Mouse (Mus musculus) heart, postnatal 0 days (tissue): ENCODE results near the gene Mllt10. TPM values are rescaled to one million over a fixed set of nuclear protein-coding genes. Genes with fewer than 3 reads are reported as not detected.

ENCODE experiments used
- ATAC-seq: fragments of 200-750 bp; cut with Nextera tagmentation; 2 replicates; pipeline ENCODE4 v1.8.0; 2017; ENCODE audit warnings: low read depth, moderate number of reproducible peaks, moderate library complexity; ENCODE audit not compliant: insufficient read depth
- DNase-seq: peaks from one replicate; pipeline ENCODE4 v3.0.0-alpha.2; 2016; ENCODE audit warnings: low spot score
- H3K27ac ChIP-seq: fragments of 300-500 bp; sonication (generic); 2 replicates; pipeline ENCODE4 v1.5.1; 2014; ENCODE audit warnings: low read depth, mild to moderate bottlenecking
- H3K27me3 ChIP-seq: fragments of 300-500 bp; sonication (generic); 2 replicates; pipeline ENCODE4 v1.6.1; 2014; ENCODE audit warnings: low read length, mixed read lengths; ENCODE audit not compliant: control insufficient read depth, insufficient read depth
- H3K36me3 ChIP-seq: fragments of 300-500 bp; sonication (generic); replicated peaks from 2 replicates; pipeline ENCODE4 v1.6.1; 2014; ENCODE audit warnings: low read length, mixed read lengths; ENCODE audit not compliant: control insufficient read depth, insufficient read depth
- H3K4me1 ChIP-seq: fragments of 300-500 bp; sonication (generic); 2 replicates; pipeline ENCODE4 v1.6.1; 2014; ENCODE audit warnings: antibody characterized with exemption; ENCODE audit not compliant: control insufficient read depth, insufficient read depth
- H3K4me2 ChIP-seq: fragments of 300-500 bp; sonication (generic); 2 replicates; pipeline ENCODE4 v1.6.1; 2014; ENCODE audit warnings: low read depth, mild to moderate bottlenecking, low read length, moderate library complexity
- H3K4me3 ChIP-seq: fragments of 300-500 bp; sonication (generic); 2 replicates; pipeline ENCODE4 v1.5.1; 2014; ENCODE audit warnings: low read depth, low read length
- H3K9ac ChIP-seq: fragments of 300-500 bp; sonication (generic); replicated peaks from 2 replicates; pipeline ENCODE4 v1.6.1; 2014; ENCODE audit warnings: low read depth, low read length, mixed read lengths
- H3K9me3 ChIP-seq: fragments of 300-500 bp; sonication (generic); replicated peaks from 2 replicates; pipeline ENCODE4 v1.6.1; 2016; ENCODE audit warnings: low read length; ENCODE audit not compliant: control insufficient read depth
- CTCF ChIP-seq: IDR thresholded peaks from 2 replicates; pipeline ENCODE4 v1.5.1; 2016; ENCODE audit warnings: antibody characterized with exemption, control low read depth, low read depth
- EP300 ChIP-seq: IDR thresholded peaks from 2 replicates; pipeline ENCODE4 v1.6.1; 2016; ENCODE audit warnings: antibody characterized with exemption, low read depth
- WGBS: fragments of 180-500 bp; shearing (Covaris S2); extraction: QIAGEN DNeasy Blood & Tissue Kit; methylation state at CpG from one replicate; pipeline ENCODE4 v1.1.7; 2014; 5-methylcytosine and 5-hydroxymethylcytosine counted together
- polyA plus RNA-seq: library from polyadenylated mRNA; unstranded; fragments of >200 nt; fragmentation: Nextera tagmentation; extraction: Ambion mirVana; gene quantifications from 2 replicates; pipeline ENCODE4 v1.2.1, GENCODE M21; 2015
- total RNA-seq: library from RNA; depleted of rRNA; stranded (reverse); fragments of >200 nt; gene quantifications from 2 replicates; pipeline ENCODE4 v1.2.3, GENCODE M21; 2014; ENCODE audit warnings: low replicate concordance

Gene Mllt10
- total and polyA plus RNA-seq, 2 experiments from 2014 or later, result 22.1 to 25.6 TPM

DNA sequence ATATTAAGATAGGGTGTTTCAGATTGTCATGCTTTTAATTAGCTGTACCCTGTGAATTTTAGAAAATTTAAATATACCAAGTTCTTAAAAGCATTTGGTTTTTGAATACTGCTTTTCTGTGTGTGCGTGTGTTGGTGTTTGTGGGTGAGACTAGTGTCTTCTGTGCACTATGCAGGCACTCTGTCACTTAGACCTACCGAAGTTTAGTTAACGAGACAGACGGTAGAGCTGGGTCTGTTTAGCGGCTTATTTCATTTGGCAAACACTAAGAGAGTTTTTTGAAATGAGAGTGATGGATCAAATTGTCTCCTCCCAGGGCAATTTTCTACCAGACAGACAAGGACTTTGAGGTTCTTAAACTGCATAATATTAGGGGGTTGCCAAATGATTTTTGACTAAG, 106.0 kb downstream of the Mllt10 start:
- no peak for ATAC-seq
- Histone ChIP-seq H3K4me3 (no peak overlapping the region), H3K36me3 (peaks cover 26% of the 10 kb centered on the region), H3K9ac (no peak overlapping the region), H3K27me3 (no peaks in the 10 kb centered on the region), H3K4me1 (no peaks in the 10 kb centered on the region), H3K27ac (no peak overlapping the region), H3K4me2 (no peak overlapping the region), H3K9me3 (no peaks in the 10 kb centered on the region)
- 92% methylated on average over 5 of the region's 5 CpGs for WGBS
- no peak for DNase-seq
- TF ChIP-seq CTCF, result no peak
- no peak for TF ChIP-seq EP300

DNA sequence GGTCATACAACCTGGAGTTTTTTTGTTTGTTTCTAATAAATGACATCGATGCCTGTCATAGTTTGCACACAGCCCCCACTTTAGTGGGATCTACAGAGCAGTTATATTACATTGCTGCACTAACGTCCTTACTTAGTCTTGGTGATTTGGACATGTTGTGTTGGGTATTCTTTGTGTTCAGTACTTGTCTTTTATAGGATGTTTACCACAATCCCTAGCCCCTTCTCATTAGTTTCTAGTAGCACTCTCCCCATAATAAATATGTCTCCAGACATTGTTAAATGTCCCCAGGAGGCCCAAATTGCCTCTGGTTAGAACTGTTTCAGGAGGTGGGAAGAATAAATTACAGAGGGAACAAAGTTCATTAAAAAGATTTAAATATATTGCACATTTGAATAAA, 110.5 kb downstream of the Mllt10 start:
- Histone ChIP-seq H3K36me3 (peaks cover 32% of the 10 kb centered on the region), H3K4me1 (no peaks in the 10 kb centered on the region), H3K9me3 (no peaks in the 10 kb centered on the region), H3K4me2 (no peak overlapping the region), H3K27me3 (no peaks in the 10 kb centered on the region), H3K4me3 (no peak overlapping the region), H3K27ac (no peak overlapping the region), H3K9ac (no peak overlapping the region)
- WGBS, result 81% methylated on average over 2 of the region's 2 CpGs
- no peak for TF ChIP-seq EP300
- no peak for ATAC-seq
- no peak for DNase-seq

DNA sequence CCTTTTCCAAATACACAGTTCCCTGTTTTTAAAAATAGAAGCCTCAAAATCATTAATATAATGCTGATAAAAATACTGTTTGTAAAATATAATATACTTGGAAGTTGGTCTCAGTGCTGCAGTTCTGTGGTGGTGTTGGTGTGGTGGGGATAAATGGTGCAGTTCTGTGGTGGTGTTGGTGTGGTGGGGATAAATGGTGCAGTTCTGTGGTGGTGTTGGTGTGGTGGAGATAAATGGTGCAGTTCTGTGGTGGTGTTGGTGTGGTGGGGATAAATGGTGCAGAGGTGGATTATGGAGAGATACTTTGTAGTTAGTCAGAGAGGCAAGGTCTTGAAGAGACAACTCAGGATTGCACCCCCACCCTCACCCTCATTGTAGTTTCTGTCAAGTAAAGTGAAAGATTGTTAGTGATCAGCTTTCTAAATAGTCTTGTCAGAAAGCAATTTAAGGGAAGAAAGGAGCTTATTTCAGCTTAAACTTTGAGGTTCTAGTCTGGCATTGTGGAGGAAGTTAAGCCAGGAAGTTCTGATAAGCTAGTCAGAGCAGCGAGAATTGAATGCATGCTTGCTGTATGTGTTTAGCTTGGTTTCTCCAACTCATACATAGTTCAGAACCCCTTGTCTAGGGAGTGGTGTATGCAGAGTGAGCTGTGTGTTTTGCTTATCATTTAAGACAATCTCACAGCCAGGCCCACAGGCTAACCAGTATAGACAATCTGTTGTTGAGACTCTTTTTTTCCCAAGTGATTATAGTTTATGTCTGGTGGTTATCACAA, 114.3 kb downstream of the Mllt10 start:
- Histone ChIP-seq H3K27me3 (no peaks in the 10 kb centered on the region), H3K9me3 (no peaks in the 10 kb centered on the region), H3K27ac (no peak overlapping the region), H3K4me1 (no peaks in the 10 kb centered on the region), H3K9ac (no peak overlapping the region), H3K4me3 (no peak overlapping the region), H3K36me3 (peaks cover 29% of the 10 kb centered on the region), H3K4me2 (no peak overlapping the region)
- no peak for TF ChIP-seq CTCF
- no peak for TF ChIP-seq EP300
- WGBS, result 31% methylated on average over 1 of the region's 1 CpGs
- no peak for DNase-seq
- ATAC-seq, result no peak

DNA sequence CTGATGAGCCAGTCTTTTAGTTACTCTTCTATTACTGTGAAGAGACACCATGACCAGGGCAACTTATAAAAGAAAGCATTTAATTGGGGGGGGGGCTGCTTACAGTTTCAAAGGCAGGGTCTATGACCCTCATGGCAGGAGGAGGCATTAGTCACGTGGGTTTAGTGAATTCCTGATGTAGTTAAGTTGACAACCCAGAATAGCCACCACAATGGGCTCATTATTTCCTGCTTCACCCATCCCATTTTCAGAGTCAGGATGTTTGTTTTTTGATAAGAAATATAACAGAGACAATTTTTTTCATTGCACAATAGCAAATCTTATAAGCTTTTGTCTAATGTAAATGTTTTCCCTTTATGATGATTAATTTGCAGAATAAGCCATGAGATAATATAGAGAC, 120.2 kb downstream of the Mllt10 start:
- Histone ChIP-seq H3K4me2 (no peak overlapping the region), H3K9me3 (no peaks in the 10 kb centered on the region), H3K4me3 (no peak overlapping the region), H3K4me1 (no peaks in the 10 kb centered on the region), H3K27me3 (no peaks in the 10 kb centered on the region), H3K36me3 (peaks cover 42% of the 10 kb centered on the region), H3K9ac (no peak overlapping the region), H3K27ac (no peak overlapping the region)
- WGBS, result 31% methylated on average over 1 of the region's 1 CpGs
- DNase-seq (no peak), ATAC-seq (no peak)
- TF ChIP-seq EP300 (no peak), CTCF (no peak)

DNA sequence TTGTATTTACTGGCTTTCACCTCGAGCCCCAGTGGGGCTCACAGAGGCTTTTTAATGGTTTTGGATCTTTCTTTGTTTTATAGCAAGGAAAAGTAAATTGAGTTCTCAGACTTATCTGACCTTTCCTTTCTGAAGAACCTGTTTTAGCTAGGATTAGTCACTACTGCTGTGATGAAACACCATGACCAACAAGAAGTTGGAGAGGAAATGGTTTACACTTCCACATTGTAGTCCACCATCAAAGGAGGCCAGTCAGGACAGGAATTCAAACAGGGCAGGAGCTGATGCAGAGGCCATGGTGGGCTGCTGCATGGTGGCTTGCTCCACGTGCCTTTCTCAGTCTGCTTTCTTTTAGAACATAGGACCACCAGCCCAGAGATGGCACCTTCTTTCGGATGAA, 121.2 kb downstream of the Mllt10 start:
- H3K4me3 ChIP-seq, result no peak overlapping the region
- H3K36me3 ChIP-seq, result peaks cover 48% of the 10 kb centered on the region

DNA sequence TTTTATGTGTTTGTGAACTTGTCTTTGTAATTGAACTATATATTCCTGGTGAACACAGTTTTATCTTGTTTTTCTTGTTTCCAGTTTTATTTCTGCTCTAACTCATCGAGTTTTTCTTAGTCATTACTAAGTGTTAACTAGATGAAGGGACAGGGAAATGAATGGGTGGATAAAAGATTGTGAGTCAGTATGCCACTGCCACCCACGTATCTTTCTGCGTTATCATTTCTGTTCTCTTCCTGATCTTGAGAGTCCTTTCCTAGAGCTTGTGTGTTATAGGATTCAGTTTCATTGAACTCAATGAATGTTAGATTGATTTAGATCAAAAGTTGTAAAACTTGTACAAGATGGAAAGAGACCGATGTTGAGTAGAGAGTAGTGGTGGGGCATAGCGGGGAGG, 125.3 kb downstream of the Mllt10 start:
- Histone ChIP-seq H3K4me2 (no peak overlapping the region), H3K27me3 (no peaks in the 10 kb centered on the region), H3K27ac (no peak overlapping the region), H3K9me3 (no peaks in the 10 kb centered on the region), H3K9ac (no peak overlapping the region), H3K4me3 (no peak overlapping the region), H3K4me1 (no peaks in the 10 kb centered on the region), H3K36me3 (peaks cover 64% of the 10 kb centered on the region)
- TF ChIP-seq EP300, result no peak
- no peak for TF ChIP-seq CTCF
- ATAC-seq (no peak), DNase-seq (no peak)
- 89% methylated on average over 5 of the region's 5 CpGs for WGBS

More for the DNA sequence above, 121.2 kb downstream of the Mllt10 start:
- ATAC-seq, result no peak
- no peak overlapping the region for H3K27ac ChIP-seq
- WGBS, result 84% methylated on average over 3 of the region's 3 CpGs
- DNase-seq, result no peak
- no peaks in the 10 kb centered on the region for H3K27me3 ChIP-seq
- H3K9me3 ChIP-seq, result no peaks in the 10 kb centered on the region
- TF ChIP-seq CTCF (no peak), EP300 (no peak)
- no peak overlapping the region for H3K4me2 ChIP-seq
- no peaks in the 10 kb centered on the region for H3K4me1 ChIP-seq
- H3K9ac ChIP-seq, result no peak overlapping the region
